Mouse (Mus musculus) naive thymus-derived CD4-positive, alpha-beta T cell, adult 2 months (primary cell): ENCODE results near the gene Gm28168.
"Not testable (repeated sequence)": the region's sequence is repeated elsewhere in the genome, so short reads cannot be mapped to it uniquely, and the experiment has no call there.

Experiments
- DNase-seq: peaks from one replicate; pipeline ENCODE4 v3.0.0-alpha.2; 2011; ENCODE audit warnings: low read depth

The Gm28168 gene

GRCm38 (mm10) chr1:117927715-117928114, at the start of gene Gm28168:
TSS of gene Gm28168 (plus strand) at chr1:117928015.
- DNase-seq, result not testable (repeated sequence)

DNA sequence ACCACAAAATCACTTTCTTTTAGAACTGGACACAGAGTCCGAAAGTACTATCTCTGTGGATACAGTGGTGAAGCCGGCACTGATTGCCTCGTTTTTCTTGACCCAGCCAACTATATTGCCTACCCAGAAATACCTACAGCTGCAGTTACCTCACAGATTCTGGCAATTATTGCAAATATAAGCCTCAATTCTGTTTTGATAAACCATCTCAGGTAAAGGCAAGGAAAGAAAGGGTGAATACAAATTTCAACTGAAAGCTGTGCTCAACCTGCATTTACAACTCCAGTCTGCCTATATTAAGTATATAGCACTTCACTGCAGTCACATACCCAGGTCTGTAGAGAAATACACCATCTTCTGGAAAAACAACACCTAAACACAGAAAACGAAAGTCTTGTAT, 37.8 kb downstream of the Gm28168 start, which contains the start of gene Gm7145:
Gene Gm7145 (plus strand): TSS at position 301 of the 400 bp plus-strand sequence.
- DNase-seq, result no peak
